Mouse (Mus musculus) brain, embryonic 14.5 days (tissue): ENCODE data around the gene Ip6k2. TPM values are rescaled to one million over a fixed set of nuclear protein-coding genes. Genes with fewer than 3 reads are reported as not detected.

Experiments used
- DNase-seq: peaks from one replicate; pipeline ENCODE4 v3.0.0-alpha.2; 2011; ENCODE audit warnings: low read depth
- CTCF ChIP-seq: fragments of 200-500 bp; IDR thresholded peaks from 2 replicates; pipeline ENCODE4 v1.5.1; 2012; ENCODE audit warnings: inconsistent platforms, mild to moderate bottlenecking, moderate library complexity, borderline replicate concordance; ENCODE audit not compliant: insufficient read depth, insufficient read length; ENCODE audit errors: extremely low read depth
- POLR2A ChIP-seq: fragments of 200-500 bp; IDR thresholded peaks from 2 replicates; pipeline ENCODE4 v1.6.1; 2012; ENCODE audit warnings: mild to moderate bottlenecking, inconsistent platforms, borderline replicate concordance; ENCODE audit not compliant: poor library complexity, insufficient read depth, insufficient read length, severe bottlenecking; ENCODE audit errors: extremely low read depth
- polyA plus RNA-seq: library from polyadenylated mRNA; depleted of rRNA; stranded (reverse); fragments of >200 nt; gene quantifications from 2 replicates; pipeline ENCODE4 v1.2.3, GENCODE M21; 2012

Ip6k2 gene
- polyA plus RNA-seq, 1 experiment, result 352 TPM

DNA sequence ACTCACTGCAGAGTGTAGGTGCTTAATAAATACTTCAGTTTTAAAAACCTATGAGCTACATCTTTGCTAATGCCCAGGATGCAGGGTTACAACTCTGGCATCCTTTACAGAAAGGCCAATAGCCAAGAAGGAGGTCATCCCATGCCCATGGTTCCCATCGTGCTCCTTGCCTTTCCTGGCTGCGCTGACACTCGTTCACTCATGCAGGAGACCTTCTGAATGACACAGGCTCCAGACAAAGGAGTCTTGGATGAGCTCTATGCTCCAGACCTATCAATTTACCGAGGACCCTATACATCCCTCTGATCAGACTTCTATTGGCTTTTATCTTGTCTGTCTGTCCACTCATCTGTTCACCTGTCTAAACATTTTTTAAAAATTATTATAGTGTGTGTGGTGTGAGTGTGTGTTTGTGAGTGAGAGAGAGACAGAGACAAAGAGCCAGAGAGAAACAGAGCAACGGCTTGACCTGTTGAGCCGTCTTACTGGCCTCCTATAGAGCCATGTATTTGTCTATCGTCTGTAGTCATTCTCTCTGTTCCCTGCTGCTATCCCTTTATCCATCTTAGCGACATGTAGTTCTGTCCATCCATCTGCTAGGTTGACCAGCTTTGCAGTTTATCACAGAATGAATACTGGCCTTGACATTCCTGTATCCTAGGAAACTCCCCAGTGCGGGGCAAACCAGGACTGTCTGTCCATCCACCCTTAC lies 604 bp upstream of the Ip6k2 start:
- peak; percentile 62 for DNase-seq

DNA sequence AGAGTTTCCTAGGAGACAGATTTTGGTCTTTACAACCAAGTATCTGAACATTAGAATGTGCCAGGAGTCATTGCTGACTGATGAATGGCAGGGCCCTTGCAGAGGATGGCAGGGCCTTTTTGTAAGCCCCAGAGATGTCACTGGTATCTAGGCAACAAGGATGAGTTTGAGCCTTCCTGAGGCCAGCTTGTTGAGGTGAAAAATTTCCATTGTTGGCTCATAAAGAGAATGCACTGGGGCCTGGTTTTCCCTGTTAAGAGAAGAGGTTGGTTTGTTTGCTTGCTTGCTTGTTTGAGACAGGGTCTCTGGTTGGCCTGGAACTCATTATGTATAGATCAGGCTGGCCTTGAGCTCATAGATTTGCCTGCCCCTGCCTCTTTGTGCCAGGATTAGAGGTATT lies 1.8 kb downstream of the Ip6k2 start:
- TF ChIP-seq POLR2A (no peak), CTCF (no peak)

More for the DNA sequence above, 604 bp upstream of the Ip6k2 start:
- no peak for TF ChIP-seq POLR2A

DNA sequence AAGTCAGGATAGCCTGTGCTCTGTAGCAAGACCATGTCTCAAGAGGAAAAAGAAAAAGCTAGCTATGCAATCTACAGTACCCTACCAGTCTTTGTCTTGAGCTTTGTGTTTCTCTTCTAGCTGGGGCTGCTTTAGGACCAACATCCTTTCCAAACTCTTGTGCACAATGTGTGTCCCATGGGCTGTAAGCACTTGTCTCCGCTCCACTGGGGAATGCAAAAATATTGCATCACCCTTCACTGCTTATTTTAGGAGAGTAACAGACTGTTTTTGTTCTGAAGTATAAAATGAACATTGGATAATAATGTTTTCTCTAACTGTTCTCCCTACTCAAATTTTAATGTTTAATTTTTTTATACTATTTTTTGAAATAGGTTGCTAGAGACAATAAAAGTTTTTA lies 2.9 kb downstream of the Ip6k2 start:
- DNase-seq, result no peak
- TF ChIP-seq CTCF, result no peak
- TF ChIP-seq POLR2A, result no peak

More for the DNA sequence above, 1.8 kb downstream of the Ip6k2 start:
- DNase-seq, result peak; percentile 80

DNA sequence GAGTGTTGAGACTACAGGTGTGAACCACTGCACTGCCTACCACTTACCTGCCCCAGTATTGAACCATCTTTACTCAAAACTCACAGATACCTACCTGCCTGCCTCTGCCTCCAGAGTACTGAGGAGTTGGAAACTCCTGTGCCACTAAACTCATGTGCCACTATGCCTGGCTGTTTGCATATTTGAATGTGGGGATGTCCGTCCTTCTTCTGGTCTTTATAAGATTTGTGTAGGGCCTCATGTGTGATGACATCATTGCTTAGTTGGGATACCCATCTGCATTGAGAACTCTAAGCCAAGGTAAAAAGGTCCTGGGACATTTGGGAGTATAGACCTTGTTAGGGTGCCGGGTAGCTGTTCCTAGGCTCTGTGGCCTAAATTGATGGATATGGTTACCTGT lies 3.5 kb downstream of the Ip6k2 start:
- no peak for TF ChIP-seq POLR2A
- no peak for DNase-seq

DNA sequence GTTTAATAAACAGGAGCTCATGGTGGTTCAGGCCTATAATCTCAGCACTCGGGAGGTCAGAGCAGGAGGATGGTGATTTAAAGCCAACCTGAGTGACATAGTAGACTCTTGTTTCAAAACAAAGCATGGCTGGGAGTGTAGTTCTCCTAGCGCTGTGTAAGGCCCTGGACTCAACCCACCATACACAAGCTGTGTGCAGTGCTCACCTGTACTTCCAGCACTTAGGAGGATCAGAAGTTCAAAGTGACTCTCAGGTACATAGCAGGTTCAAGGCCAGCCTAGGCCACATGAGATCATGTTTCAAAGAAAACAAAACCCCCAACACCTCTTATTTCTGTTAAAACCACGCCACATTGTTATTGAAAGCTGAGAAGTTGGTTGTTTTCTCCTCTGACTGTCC lies 5.1 kb downstream of the Ip6k2 start:
- DNase-seq, result no peak
- TF ChIP-seq POLR2A (no peak), CTCF (no peak)

DNA sequence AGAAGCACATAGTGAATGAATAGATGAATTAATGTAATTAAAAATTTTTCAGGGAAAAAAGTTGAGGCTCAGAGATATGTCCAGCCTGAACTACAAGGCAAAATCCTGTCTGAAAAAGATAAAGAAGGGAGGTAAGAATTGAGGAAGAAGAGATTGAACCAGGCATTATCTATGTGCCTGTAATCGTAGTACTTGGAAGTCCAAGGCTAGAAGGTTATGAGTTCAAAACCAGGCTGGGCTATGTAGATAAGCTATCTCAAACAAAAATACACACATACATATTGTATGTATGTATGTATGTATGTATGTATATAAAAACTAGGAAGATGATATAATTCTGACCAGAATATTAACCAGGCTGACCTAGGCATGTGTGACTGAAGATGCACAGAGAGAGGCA lies 8.7 kb downstream of the Ip6k2 start:
- DNase-seq, result no peak
- TF ChIP-seq POLR2A, result no peak
- no peak for TF ChIP-seq CTCF

DNA sequence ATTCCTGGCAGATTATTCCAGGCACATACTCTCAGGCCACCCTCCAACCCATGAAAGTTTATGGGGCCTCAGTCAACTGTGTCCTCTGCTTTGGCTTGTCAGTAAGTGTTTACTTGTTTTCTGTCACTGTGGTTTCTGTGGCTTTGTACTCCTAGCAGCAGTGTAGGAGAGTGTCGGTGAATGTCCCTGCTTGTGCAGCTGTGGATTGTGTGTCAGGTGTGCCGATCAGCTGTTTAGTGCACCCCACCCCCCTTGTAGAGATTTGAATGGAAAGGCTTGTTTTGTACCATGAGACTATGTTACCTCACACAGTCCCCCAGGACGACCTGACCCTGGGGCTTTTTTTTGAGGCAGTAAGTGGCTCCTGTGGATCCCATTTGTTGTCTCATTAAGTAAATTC lies 9.1 kb downstream of the Ip6k2 start:
- no peak for TF ChIP-seq CTCF
- no peak for TF ChIP-seq POLR2A
- no peak for DNase-seq

DNA sequence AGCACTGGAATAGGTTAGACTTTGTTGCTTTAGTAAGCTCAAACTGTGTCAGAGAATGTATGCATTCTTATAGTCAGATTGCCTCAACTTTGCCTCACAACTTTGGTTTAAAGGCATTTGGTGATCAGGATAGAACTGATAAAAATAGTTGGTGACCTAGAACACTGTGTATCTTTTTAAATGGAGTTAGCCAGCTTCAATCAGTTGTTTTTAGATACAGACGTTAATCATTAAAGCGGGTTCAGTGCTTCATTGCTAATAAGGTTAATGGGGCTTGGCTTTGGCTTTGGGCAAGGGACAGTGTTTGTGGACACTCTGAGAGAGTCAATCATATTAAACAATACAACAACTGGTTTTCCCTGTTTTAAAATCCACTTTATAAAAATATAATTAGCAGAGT lies 11.7 kb downstream of the Ip6k2 start:
- TF ChIP-seq CTCF, result no peak
- no peak for DNase-seq

DNA sequence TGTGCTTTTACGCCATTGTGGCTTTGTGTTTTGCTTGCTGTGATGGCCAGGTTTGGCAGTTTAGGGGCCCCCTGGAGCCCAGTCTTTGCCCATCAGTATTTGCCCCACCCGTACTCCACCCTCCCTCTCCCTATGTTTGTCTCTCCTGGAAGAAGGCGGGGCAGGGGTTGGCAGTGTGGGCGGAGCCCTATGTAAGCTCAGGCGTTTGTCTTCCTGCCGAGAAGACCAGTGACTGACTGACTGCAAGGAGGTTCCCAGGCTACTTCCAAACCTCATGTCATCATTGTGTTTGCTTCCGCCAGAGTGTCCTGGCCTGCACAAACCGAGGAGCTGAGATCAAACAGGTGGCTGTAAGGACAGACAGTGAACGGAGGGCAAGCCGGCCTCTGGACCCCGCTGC lies 12.2 kb downstream of the Ip6k2 start:
- no peak for DNase-seq
- no peak for TF ChIP-seq POLR2A
- no peak for TF ChIP-seq CTCF

DNA sequence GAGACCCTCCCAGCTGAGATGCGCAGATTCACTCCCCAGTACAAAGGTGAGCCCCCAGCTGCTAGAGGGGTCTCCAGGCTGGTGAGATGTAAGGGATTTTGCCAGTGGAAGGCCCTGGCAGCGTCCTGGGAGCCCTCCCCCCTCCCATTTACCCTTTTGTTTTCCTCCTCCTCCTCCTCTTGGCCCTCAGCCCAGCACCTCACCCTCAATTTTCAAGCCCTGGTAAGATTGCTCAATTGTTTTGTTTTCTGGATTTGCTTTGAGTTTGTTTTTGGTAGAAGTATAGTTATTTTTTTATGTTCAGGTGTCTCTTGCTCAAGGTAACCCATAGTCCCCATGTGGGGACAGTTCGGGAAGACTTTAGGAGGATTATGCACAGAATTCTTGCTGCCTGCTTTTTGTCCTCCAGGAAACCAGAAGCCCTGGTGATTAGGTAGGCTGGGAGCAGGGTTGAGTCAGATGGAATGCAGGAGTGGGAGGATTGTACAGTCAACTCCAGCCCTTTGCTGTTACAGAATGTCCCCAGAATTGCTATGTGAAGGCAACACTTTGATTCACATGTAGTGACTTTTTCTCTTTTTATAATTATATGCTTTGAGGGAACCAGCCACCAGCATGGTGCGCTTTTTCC lies 12.9 kb downstream of the Ip6k2 start:
- peak; percentile 54 for DNase-seq
- TF ChIP-seq CTCF, result no peak
- no peak for TF ChIP-seq POLR2A

DNA sequence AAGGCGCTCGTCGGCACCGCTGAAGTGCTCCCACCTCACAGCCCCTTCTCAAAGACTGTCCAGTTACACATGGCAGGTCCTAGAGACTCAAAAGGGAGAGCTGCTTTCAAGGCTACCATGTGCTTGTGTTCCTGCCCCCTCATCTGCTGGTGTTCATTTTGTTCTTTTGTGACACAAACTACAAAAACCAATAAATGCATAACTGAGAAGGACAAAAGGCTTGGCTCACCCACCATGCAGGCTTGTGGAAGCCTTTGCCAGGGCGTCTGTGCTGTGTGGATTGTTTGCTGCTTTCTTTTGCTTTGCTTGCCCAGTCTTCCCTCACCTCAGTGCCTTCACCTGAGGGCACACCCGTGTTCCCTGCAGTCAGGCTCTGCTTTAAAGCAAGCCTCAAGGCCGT lies 13.9 kb downstream of the Ip6k2 start:
- no peak for TF ChIP-seq POLR2A
- no peak for TF ChIP-seq CTCF
- no peak for DNase-seq

DNA sequence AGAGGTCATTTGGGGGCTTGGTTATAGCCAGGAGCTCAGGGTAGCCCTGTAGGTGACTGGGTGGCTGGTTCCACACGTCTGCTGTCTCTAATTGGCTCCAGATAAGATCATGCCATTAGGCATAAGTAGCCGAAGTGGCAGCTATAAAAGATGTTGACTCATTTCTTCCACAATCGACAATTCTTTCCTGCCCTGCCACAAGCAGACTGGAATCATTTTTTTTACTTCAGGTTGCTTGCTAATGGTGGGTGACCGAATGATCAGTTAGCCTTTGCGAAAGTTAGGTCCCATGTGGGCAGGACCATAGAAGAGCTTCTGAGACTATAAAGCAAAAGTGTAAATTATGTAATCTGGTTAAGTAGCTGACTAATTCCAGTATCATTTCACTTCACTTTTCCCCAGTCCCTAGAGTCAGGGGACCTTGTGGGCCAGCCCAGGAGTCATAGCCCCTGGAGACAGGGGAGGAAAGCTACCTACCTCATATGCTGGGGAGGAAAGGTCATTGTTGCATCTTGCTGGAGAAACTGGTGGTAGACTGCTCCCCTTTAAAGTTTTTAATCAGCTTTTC lies 15.0 kb downstream of the Ip6k2 start:
- TF ChIP-seq CTCF (no peak), POLR2A (no peak)
- DNase-seq, result no peak
